Mouse (Mus musculus) hindbrain, embryonic 15.5 days (tissue): ENCODE data around the gene Scn8a. TPM values are rescaled to one million over a fixed set of nuclear protein-coding genes. Genes with fewer than 3 reads are reported as not detected.

Experiments used
- ATAC-seq: fragments of 200-750 bp; cut with Nextera tagmentation; 2 replicates; pipeline ENCODE4 v1.8.0; 2017; ENCODE audit warnings: low read depth, moderate number of reproducible peaks, moderate TSS enrichment; ENCODE audit not compliant: low FRiP score
- H3K27ac ChIP-seq: fragments of 300-500 bp; sonication (generic); replicated peaks from 2 replicates; pipeline ENCODE4 v1.5.1; 2015; ENCODE audit warnings: mild to moderate bottlenecking, inconsistent platforms
- H3K27me3 ChIP-seq: fragments of 300-500 bp; sonication (generic); 2 replicates; pipeline ENCODE4 v1.6.1; 2015; ENCODE audit warnings: control low read depth, inconsistent platforms
- H3K36me3 ChIP-seq: fragments of 300-500 bp; sonication (generic); 2 replicates; pipeline ENCODE4 v1.6.1; 2015; ENCODE audit warnings: control low read depth, inconsistent platforms
- H3K4me1 ChIP-seq: fragments of 300-500 bp; sonication (generic); replicated peaks from 2 replicates; pipeline ENCODE4 v1.6.1; 2015; ENCODE audit warnings: control low read depth, inconsistent platforms
- H3K4me2 ChIP-seq: fragments of 300-500 bp; sonication (generic); 2 replicates; pipeline ENCODE4 v1.6.1; 2015; ENCODE audit warnings: moderate library complexity, mild to moderate bottlenecking, inconsistent platforms
- H3K4me3 ChIP-seq: fragments of 300-500 bp; sonication (generic); 2 replicates; pipeline ENCODE4 v1.5.1; 2015; ENCODE audit warnings: mild to moderate bottlenecking, inconsistent platforms
- H3K9ac ChIP-seq: fragments of 300-500 bp; sonication (generic); 2 replicates; pipeline ENCODE4 v1.6.1; 2015; ENCODE audit warnings: inconsistent platforms
- H3K9me3 ChIP-seq: fragments of 300-500 bp; sonication (generic); 2 replicates; pipeline ENCODE4 v1.6.1; 2016; ENCODE audit warnings: control low read depth, inconsistent platforms
- WGBS: fragments of 180-500 bp; shearing (Covaris S2); methylation state at CpG from one replicate; pipeline ENCODE4 v1.1.7; 2015; 5-methylcytosine and 5-hydroxymethylcytosine counted together
- polyA plus RNA-seq: library from polyadenylated mRNA; unstranded; fragments of >200 nt; fragmentation: Nextera tagmentation; extraction: Ambion mirVana; gene quantifications from 2 replicates; pipeline ENCODE4 v1.2.1, GENCODE M21; 2015

Scn8a gene
- polyA plus RNA-seq, 1 experiment from 2014 or later, result 29.2 TPM

GRCm38 (mm10) chr15:101046527-101047193, 177.0 kb downstream of the Scn8a start:
- WGBS, result under 1% methylated on average over 74 of the region's 77 CpGs
- ATAC-seq, result peak; percentile 57; the same call in 1 of the 2 replicates

GRCm38 (mm10) chr15:101047194-101047555, 177.5 kb downstream of the Scn8a start, which contains the start of gene Gm47841:
Gene Gm47841, minus strand, starts transcription at chr15:101047397.
- no peaks in the 10 kb centered on the region for H3K36me3 ChIP-seq

More at GRCm38 (mm10) chr15:101046527-101047193, 177.0 kb downstream of the Scn8a start:
- H3K4me1 ChIP-seq, result peaks cover 19% of the 10 kb centered on the region
- H3K9ac ChIP-seq, result peak overlapping the region; percentile 52
- H3K9me3 ChIP-seq, result no peaks in the 10 kb centered on the region
- H3K36me3 ChIP-seq, result no peaks in the 10 kb centered on the region
- H3K4me3 ChIP-seq, result peak overlapping the region; percentile 42
- H3K27ac ChIP-seq, result no peak overlapping the region
- peak overlapping the region; percentile 81 for H3K4me2 ChIP-seq
- H3K27me3 ChIP-seq, result peaks cover 54% of the 10 kb centered on the region

GRCm38 (mm10) chr15:101048338-101048896, 178.8 kb downstream of the Scn8a start:
- Histone ChIP-seq H3K9me3 (no peaks in the 10 kb centered on the region), H3K4me3 (no peak overlapping the region), H3K9ac (no peak overlapping the region), H3K4me1 (peaks cover 36% of the 10 kb centered on the region), H3K36me3 (no peaks in the 10 kb centered on the region), H3K4me2 (no peak overlapping the region), H3K27me3 (peaks cover 71% of the 10 kb centered on the region), H3K27ac (no peak overlapping the region)
- WGBS, result 60% methylated on average over 5 of the region's 5 CpGs
- ATAC-seq, result no peak

More at GRCm38 (mm10) chr15:101047194-101047555, 177.5 kb downstream of the Scn8a start, which contains the start of gene Gm47841:
- Histone ChIP-seq H3K4me2 (peak within 1 kb of the TSS; percentile 81), H3K27me3 (peaks cover 58% of the 10 kb centered on the region), H3K9me3 (no peaks in the 10 kb centered on the region), H3K9ac (peak within 1 kb of the TSS; percentile 52), H3K27ac (no peak within 1 kb of the TSS), H3K4me3 (peak within 1 kb of the TSS; percentile 42), H3K4me1 (peaks cover 24% of the 10 kb centered on the region)
- WGBS, result 3% methylated on average over 23 of the region's 23 CpGs
- ATAC-seq, result peak; percentile 10; the same call in 1 of the 2 replicates

- no peak for ATAC-seq
- no peak overlapping the region for H3K9ac ChIP-seq
- no peaks in the 10 kb centered on the region for H3K36me3 ChIP-seq
- peaks cover 67% of the 10 kb centered on the region for H3K27me3 ChIP-seq
- H3K4me3 ChIP-seq, result no peak overlapping the region
- no peaks in the 10 kb centered on the region for H3K9me3 ChIP-seq
- H3K27ac ChIP-seq, result no peak overlapping the region
- no peak overlapping the region for H3K4me2 ChIP-seq
- 24% methylated on average over 10 of the region's 10 CpGs for WGBS
- peaks cover 33% of the 10 kb centered on the region for H3K4me1 ChIP-seq
These were observed 182.2 kb downstream of the Scn8a start for GRCm38 (mm10) chr15:101051869-101052268.

- ATAC-seq, result no peak
- H3K4me3 ChIP-seq, result peak overlapping the region; percentile 38
- H3K27me3 ChIP-seq, result peaks cover 58% of the 10 kb centered on the region
- 0 out of 2 replicates have a peak overlapping the region, but pooled peaks have one; percentile 20 for H3K9ac ChIP-seq
- H3K27ac ChIP-seq, result no peak overlapping the region
- WGBS, result 8% methylated on average over 92 of the region's 120 CpGs
- no peaks in the 10 kb centered on the region for H3K9me3 ChIP-seq
- H3K4me2 ChIP-seq, result peak overlapping the region; percentile 62
- peaks cover 26% of the 10 kb centered on the region for H3K4me1 ChIP-seq
- H3K36me3 ChIP-seq, result no peaks in the 10 kb centered on the region
These were observed 183.2 kb downstream of the Scn8a start for GRCm38 (mm10) chr15:101052560-101053501.

GRCm38 (mm10) chr15:101053832-101054459, 184.3 kb downstream of the Scn8a start:
- no peak for ATAC-seq
- Histone ChIP-seq H3K9me3 (no peaks in the 10 kb centered on the region), H3K27me3 (peaks cover 47% of the 10 kb centered on the region), H3K4me3 (peak overlapping the region; percentile 38), H3K27ac (no peak overlapping the region), H3K9ac (no peak overlapping the region), H3K4me1 (peaks cover 26% of the 10 kb centered on the region), H3K36me3 (no peaks in the 10 kb centered on the region), H3K4me2 (peak overlapping the region; percentile 62)
- 8% methylated on average over 52 of the region's 65 CpGs for WGBS

- Histone ChIP-seq H3K4me1 (peaks cover 26% of the 10 kb centered on the region), H3K9ac (no peak overlapping the region), H3K36me3 (no peaks in the 10 kb centered on the region), H3K27me3 (peaks cover 44% of the 10 kb centered on the region), H3K4me3 (no peak overlapping the region), H3K27ac (no peak overlapping the region), H3K4me2 (no peak overlapping the region), H3K9me3 (no peaks in the 10 kb centered on the region)
- 79% methylated on average over 10 of the region's 10 CpGs for WGBS
- no peak for ATAC-seq
These were observed 184.9 kb downstream of the Scn8a start for GRCm38 (mm10) chr15:101054541-101054940.

GRCm38 (mm10) chr15:101056225-101056624, 186.6 kb downstream of the Scn8a start:
- Histone ChIP-seq H3K9ac (no peak overlapping the region), H3K9me3 (no peaks in the 10 kb centered on the region), H3K4me3 (no peak overlapping the region), H3K27me3 (peaks cover 38% of the 10 kb centered on the region), H3K4me1 (peaks cover 32% of the 10 kb centered on the region), H3K4me2 (no peak overlapping the region), H3K36me3 (no peaks in the 10 kb centered on the region), H3K27ac (no peak overlapping the region)
- ATAC-seq, result peak; percentile 68; the same call in 1 of the 2 replicates
- 40% methylated on average over 10 of the region's 10 CpGs for WGBS

GRCm38 (mm10) chr15:101059570-101060279, 190.1 kb downstream of the Scn8a start:
- Histone ChIP-seq H3K4me1 (peaks cover 13% of the 10 kb centered on the region), H3K36me3 (no peaks in the 10 kb centered on the region), H3K4me3 (no peak overlapping the region), H3K4me2 (no peak overlapping the region), H3K27me3 (peaks cover 11% of the 10 kb centered on the region), H3K27ac (no peak overlapping the region), H3K9ac (no peak overlapping the region), H3K9me3 (no peaks in the 10 kb centered on the region)
- 16% methylated on average over 9 of the region's 9 CpGs for WGBS
- ATAC-seq, result no peak

GRCm38 (mm10) chr15:101060280-101060852, 190.7 kb downstream of the Scn8a start:
- WGBS, result 38% methylated on average over 11 of the region's 11 CpGs
- Histone ChIP-seq H3K4me3 (no peak overlapping the region), H3K27ac (no peak overlapping the region), H3K36me3 (no peaks in the 10 kb centered on the region), H3K4me2 (no peak overlapping the region), H3K27me3 (peaks cover 5% of the 10 kb centered on the region; the same call in 1 of the 2 replicates), H3K4me1 (peaks cover 18% of the 10 kb centered on the region), H3K9me3 (no peaks in the 10 kb centered on the region), H3K9ac (no peak overlapping the region)
- no peak for ATAC-seq

GRCm38 (mm10) chr15:101065069-101065468, 195.4 kb downstream of the Scn8a start:
- H3K4me3 ChIP-seq, result no peak overlapping the region
- no peaks in the 10 kb centered on the region for H3K27me3 ChIP-seq
- 14% methylated on average over 6 of the region's 6 CpGs for WGBS
- ATAC-seq, result no peak
- no peak overlapping the region for H3K27ac ChIP-seq
- no peaks in the 10 kb centered on the region for H3K9me3 ChIP-seq
- H3K36me3 ChIP-seq, result no peaks in the 10 kb centered on the region
- no peak overlapping the region for H3K4me2 ChIP-seq
- no peak overlapping the region for H3K9ac ChIP-seq
- H3K4me1 ChIP-seq, result peaks cover 48% of the 10 kb centered on the region
